Mouse (Mus musculus): ENCODE results near the gene Jph3.

The Jph3 gene

DNA sequence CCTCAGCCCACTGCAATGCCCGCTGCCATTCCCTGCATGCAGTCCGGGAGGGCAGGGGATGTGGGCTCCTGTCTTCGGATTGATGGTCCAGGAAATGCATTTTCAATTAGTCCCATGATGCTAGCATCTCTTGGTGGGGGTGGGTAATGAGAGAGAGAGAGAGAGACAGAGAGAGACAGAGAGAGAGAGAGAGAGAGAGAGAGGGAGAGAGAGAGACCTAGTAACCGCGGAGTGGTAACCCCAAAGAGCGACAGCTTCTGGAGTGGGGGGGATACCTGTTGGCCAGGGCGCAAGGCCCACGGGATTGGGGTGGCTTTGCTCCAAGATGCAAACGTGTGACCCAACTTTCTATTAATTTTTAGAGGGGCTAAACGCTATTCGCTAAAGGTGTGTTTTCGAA lies at the start of gene Jph3:
Gene Jph3 (plus strand): TSS at position 301 of the 400 bp plus-strand sequence.
- no peak for DNase-seq (ENCODE audit: low spot score)

DNA sequence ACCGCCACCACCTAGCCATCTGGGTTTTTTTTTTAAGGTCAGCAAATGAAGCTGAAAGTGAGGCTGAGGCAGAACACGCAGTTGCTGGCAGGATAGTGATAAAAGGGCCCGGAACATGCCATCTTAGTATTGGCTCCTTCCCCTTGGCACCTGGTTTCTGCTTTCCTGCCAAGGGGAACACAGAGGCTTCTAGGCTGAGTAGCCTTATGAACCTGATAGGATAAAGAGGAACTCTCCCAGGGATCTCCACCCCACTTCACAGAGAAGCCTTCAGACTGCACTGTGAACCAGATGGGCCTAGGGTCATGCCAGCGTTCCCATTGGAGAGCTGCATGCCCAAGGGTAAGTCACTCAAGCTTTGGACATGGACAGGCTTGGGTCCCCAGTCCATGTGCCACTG lies 48.5 kb upstream of the Jph3 start:
- no peak for DNase-seq (ENCODE audit: low spot score)

DNA sequence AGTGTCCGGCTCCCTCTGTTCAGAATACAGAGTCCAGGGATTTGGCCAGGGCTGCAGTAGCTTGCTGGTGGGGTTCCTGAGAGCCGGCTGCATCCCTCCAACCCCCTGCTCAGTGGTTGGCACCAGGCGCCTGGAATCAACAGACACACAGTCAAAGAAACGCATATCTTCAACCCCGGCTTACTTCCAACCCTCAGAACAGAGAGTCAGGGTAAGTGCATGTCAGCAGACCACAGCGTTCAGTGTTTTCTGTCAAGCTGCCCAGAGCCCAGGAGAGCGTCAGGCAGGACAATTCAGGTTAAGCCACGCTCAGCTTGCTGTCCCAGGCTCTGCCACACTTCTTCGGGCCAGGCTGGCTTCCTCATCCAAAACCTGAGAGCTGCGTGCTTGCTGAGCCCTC lies 48.0 kb upstream of the Jph3 start:
- no peak for DNase-seq (ENCODE audit: low spot score)

DNA sequence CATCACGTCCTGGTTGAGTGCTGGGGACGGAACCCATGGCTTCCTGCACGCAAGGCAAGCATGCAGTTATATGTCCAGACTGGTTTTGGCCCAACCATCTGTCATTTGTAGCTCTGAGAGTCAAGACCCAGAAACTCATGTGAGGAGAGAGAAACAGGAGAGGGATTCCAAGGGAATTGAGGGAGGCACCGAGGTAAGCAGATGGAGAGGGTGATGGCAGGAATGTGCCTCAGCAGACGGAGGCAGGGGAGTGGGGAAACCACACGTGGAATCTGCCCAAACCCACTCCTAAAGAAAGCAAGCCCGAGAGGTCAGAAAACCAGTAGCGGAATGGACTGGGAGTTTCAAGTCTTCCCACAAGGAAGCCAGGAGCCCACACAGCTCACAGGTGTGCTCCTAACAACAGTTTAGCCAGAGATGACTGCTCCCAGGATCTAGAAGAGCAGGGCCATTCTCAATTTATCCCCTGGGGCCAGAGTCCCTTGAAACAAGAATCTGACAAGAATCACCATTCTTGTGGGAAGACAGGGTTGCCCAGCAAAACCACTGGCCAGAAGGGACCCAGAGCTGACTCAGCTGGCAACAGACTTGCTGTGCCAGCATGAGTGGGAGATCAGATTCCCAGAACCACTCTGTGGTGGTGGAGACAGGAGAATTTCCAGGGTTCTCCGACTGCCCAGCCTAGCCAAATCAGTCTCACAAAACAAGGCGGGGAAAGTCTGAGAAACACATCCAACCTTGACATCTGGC lies 46.2 kb upstream of the Jph3 start:
- no peak for DNase-seq (ENCODE audit: low spot score)

DNA sequence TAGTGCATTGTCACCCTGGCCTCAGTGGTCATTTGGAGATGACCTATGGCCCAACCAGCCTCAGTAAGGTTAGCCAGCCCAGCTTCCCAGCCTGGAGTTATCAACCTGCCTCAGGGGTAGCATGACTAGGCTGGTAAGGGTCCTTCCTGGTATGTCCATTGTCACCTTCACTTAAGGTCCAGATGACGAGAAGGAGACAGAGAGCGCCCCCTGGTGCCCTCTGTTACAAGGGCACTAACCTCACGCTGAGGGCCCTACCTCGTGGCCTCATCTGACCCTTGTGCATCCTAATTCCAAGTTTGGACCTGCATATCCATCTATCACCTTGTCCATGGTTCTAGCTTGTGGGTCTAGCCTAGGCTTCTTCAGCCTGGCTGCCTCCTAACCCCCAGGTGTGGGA lies 44.0 kb upstream of the Jph3 start:
- DNase-seq (ENCODE audit: low spot score) = peak; percentile 49

DNA sequence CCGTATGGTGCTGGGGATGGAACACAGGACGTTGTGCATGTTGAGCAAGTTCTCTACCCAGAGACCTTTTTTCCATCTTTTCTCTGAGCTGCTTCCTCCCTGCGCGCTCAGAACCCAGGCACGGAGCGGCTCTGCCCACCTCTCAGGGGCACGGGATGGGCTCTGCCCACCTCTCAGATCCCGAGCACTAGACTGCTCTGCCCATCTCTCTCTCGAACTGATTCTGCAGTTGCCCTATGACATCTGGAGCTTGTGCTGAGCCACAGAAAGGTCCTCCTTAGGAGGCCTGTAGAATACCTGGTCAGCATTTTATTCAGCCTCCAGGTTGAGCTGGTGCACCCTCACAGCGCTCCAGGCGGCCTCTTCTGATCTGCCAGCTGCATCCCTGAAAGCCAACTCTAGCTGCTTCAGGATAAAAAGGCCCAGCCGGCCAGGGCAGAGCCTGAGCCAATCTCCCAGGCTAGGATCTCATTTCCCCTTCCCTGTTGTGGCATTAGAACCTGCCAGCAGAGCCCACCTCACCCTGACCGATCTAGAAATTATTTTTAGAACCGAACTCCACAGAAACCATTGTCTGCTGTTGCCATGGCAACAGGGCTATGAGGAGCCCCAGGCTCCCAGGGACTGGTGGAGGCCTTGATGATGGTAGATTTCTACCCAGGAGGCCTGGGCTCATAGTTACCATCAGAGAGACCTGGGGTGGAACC lies 41.8 kb upstream of the Jph3 start:
- no peak for DNase-seq (ENCODE audit: low spot score)

DNA sequence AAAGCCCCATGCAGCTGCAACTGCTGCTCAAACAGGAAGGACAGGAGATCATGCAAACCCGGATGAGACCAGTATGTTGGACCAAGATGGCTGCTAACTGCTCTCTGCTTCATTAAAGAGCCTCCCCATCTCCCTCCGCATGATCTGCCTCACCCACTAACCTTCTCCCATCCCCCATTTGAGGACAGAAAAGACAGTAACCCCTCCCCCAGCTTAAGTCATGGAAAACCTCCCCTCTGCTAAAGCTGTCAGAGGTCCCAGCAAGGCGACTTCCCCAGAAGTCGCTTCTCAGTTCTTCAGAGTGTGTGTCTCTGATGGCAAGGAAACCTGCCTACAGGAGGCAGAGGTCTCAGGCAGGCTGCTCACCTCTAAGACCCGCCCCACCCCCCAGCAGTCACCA lies 40.9 kb upstream of the Jph3 start:
- DNase-seq (ENCODE audit: low spot score) = no peak

DNA sequence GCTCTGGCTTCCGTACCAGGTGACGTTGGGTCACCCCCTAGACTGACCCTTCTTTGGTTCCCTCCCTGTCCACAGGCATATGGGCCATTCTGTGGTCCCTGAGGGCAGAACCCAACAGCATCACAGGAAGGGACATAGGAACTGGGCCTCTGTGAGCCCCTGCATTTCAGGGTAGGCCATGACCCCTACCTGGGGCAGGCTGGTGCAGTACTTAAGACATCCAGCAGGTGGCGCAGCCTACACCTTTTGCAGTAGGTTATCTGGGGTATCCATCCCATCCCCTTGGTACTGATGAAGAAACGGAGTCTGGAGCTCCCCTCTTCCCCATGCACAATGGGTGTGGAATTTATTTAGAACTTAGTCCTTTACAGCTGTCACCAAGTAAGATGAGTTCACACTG lies 35.0 kb upstream of the Jph3 start:
- peak; percentile 47 for DNase-seq (ENCODE audit: low spot score)

DNA sequence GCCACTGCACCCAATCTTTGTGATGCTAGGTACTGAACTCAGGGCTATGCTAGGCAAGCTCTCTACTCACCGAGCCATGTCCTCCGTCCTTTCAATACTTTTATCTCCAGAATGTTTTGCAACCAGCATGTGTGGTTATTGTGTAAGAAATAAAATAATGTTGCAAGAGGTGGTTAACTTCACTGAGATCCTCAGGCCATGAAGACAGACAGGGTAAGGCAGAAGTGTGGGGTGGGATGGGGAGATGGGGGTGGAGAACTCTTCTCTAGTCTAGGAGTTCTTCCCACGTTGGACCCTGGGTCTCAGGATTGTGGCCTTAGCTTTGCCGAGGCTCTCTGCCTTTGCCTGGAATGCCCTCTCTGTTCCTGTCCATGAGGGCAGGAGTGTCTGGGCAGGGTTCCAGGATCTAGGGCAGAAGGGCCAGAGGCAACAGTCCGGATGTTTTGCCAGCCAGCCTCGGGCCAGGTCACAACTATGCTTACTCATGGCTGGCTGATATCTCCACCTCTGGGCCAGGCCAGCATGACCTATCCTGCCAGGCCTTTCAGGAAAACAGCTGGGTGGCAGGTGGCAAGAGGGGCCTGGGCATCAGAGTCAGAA lies 33.7 kb upstream of the Jph3 start:
- no peak for DNase-seq (ENCODE audit: low spot score)

DNA sequence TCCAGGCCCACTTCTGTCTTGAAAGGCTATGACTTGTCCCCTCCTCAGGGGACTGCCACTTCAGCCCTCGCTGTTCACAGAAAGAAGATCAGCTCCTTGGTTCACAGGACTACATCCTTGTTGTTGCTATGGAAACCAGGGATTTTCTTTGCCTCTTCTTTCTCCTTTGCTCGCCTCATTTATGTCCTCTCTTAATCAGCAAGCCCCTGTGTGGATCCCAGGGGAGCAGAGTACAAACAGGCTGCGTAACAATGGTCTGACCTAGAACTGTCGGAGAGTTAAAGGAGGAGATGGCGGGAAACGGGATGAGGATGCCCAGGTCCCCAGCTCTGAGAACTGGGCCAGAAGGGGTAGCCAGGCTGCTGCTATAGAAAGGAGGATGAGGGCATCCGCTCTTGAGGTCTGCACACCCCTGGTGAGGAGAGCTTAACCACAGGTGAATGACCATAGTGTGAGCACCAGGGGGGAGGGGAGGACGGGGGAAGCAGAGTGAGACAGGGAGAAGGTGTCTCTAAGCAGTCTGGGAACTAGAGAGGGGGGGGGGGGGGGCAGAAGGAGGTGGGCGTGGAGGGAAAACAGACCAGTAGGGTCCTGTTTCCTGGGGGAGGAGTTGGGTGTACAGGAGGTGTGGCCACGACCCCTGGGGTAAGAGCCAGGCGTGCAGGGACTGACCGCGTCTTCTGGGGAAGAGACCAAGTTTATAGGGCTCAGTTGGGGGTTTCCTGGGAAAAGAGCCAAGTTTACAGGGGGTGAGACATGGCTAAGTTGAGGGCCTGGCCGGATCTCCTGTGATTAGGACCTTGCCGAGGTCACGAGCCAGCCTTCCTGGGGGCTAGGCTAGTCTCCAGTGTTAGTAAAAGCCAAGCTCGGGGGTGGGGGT lies 31.4 kb upstream of the Jph3 start:
- no peak for DNase-seq (ENCODE audit: low spot score)

DNA sequence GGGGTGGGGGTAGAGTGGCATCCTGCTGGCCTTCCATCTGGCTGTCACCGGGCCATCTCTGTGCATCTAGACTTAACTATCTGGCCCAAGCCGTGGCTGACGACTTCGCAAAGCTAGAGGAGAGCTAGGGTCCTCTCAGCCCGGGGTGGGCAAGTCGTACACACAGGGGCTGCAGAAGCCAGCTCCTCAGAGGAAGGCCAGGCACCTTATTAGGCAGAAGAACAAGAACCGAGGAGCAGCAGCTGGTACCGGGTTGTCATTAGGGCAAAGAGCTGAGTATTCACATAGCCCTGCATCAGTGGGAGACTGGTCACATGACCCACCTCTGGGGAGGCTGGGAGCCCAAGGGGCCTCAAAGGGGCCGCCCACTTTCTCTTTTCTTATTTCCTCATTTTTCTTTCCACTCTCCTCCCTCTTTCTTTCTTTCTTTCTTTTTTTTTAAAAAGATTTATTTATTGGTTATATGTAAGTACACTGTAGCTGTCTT lies 30.8 kb upstream of the Jph3 start:
- no peak for DNase-seq (ENCODE audit: low spot score)

DNA sequence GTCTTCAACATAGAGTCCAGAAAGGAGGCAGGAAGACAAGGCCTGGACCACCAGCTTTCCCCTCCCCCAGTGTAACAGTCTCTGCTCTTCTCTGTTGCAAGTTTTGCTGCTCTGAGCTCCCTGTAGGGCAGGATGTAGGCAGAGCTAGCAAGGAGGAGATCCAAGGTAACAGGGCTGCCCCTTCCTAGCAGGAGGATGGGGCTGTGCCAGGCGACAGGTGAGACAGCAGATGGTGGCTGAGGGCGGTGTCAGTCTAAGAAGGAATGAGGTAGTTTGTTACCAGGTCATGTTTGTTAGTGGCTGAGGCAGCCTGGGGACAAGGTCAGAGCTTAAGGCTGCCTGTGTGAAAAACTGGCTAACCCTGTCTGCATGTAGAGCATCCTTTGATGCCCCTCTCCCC lies 29.5 kb upstream of the Jph3 start:
- DNase-seq (ENCODE audit: low spot score) = no peak

DNA sequence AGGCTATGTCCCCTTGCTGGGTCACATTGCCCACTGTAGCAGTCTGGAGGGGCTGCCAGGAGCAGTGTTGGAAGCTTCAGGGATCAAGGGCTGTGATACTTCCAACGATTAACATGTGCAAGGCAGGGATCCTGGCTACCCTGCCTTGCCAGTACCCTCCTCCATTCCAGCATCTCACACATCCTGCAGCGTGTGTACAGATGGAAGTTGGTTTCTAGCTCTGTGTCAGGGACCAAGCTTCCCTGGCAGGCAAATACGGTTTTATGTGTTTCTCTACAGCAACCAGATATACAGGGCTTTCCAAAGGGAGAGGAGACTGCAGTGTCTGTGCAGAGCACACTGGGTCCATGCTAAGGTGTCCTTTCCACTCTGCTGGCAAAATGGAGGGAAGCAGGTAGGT lies 24.2 kb upstream of the Jph3 start:
- no peak for DNase-seq (ENCODE audit: low spot score)

DNA sequence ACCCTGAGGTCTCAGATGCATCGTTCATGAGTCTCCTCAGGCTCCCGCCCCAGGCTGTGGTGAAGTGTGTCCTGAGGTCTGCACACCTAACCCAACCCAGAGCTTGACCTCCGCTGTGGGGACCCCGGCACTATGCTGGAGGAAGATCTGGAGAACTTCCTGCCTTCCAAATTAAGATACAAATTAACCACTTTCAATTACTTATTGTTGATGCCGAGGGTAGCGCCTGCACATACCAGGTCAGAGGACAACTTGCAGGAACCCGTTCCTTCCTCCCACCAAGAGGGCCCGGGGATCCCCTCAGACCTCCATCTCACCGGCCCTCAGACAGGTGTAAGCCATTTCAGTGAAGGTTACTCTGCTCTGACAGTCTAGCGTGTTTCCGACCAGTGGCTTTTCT lies 22.5 kb upstream of the Jph3 start:
- DNase-seq (ENCODE audit: low spot score) = no peak

DNA sequence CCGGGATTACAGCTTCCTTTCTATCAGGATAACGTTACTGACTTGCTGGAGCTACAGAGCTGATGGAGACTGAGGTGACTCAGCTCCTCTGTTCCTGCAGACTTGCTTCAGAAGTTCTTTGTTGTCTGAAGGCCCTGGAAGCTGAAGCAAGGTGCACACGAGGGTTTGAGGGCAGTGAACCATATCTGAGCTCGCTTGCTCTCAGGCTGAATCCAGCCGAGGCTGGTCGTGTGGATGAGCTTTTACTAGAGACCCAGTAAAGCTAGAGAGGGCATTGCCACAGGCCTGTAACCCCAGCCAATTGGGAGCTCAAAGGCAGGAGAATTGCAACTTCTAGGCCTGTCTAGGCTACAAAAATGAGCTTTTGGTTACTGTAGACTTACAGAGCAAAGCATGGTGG lies 21.0 kb upstream of the Jph3 start:
- DNase-seq (ENCODE audit: low spot score) = no peak

DNA sequence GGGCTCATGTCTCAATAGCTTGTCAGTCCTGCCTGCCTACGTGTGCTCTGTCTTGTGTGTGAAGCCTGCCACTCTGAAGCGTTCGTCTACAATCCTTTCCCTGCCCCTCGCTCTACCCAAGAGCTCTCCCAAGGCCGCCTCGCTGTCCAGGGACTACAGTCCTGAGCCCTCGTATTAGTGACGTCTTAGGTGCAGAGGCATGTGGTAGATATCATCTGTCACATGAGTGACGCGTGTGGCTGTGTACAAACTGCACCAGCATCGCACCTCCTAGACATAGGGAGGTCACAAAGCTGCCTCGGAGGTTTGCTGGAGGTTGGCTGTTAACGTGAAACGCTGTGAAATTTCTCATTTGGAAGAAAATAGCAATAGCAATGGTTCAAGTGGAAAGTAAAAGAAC lies 11.9 kb upstream of the Jph3 start:
- DNase-seq (ENCODE audit: low spot score) = no peak

DNA sequence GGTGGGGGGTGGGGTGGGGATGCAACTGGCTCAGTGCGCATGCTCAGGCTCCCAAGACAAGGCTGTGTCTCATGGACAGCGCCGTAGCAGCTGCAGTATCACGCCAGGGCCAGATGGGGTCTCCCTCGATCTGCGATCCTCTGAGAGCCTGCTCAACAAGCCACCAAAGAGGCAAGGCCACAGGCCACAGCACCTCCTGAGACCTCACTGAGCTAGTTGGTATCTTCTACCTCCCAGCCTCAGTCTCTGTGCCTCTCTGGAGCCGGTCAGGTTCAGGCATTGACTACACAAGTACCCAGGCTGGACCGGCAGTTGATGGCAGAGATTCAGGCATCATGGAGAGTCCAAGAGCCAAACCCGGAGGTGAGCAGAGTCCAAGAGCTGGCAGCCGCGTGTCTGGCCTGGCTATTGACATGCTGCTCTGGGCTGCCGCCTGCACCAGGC lies 11.4 kb upstream of the Jph3 start:
- DNase-seq (ENCODE audit: low spot score) = peak; percentile 68

DNA sequence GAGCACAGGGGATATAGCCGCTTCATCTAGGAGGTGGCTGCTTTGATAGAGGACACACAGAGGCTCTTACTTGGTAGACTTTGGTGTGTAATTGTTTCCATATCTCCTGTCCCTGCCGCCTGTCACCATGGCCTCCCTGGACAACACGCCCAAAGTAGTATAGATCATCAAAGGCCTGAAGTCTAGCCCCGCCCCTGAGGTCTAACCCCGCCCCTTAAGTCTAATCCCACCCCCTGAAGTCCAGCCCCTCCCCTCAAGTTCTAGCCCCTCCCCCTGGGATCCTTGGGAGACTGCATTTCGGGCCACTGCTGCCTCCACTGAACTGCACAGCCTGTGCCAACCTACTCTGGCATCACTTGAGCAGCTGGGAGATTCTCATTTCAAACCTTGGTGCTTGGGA lies 10.5 kb upstream of the Jph3 start:
- DNase-seq (ENCODE audit: low spot score) = no peak

DNA sequence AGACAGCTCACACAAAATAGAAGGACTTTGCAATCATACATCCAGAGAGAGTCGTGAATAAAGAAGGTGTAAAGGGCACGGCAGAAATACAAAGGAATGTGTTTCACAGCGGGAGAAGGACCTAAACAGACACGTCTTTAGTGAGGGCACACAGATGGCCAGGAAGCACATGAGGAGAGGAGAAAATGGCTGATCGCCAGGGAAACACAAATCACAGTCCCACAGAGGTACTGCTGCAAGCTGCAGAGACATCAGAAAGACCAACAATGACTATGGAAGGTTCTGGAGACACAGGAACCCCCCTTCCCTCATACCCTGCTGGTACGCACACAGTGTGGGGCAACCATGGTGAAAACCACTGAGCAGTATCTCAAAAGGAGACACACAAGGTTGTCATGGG lies 8.4 kb upstream of the Jph3 start:
- no peak for DNase-seq (ENCODE audit: low spot score)

DNA sequence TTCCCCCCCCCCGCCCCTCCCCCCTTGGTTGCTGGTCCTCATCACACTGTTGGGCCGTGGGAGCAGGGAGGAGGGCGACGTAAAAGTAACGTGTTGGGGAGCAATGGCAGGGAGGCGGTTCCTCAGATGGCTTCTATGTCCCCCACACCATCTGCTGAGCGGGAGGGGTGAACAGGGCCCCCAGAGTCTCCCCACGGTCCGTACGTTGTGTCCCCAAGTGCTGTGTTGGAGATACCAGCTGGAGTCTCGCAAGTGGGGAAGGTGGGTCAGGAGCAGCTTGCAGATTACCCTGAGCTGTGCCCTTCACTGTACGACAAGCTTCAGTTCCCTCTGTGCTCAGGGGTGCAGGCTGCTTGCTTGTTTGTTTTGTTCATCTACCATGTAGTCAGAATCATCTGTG lies 5.6 kb upstream of the Jph3 start:
- DNase-seq (ENCODE audit: low spot score) = no peak

DNA sequence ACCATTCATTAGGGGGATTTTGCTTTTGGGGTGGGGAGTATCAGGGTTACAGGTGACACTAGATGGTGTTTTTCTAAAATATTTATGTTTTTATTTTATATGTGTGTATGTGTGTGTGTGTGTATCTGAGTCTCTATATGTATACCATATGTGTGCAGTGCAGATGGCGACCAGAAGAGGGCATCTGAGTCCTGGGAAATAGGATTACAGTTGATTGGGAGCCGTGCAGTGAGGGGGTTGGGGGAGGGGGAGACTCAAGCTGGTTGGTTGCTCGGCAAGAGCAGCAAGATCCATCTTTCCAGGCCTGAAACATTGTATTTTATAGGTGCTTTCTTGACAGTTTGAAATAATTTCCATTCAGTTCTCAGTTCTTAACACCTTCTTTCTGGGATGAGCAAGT lies 2.3 kb upstream of the Jph3 start:
- DNase-seq (ENCODE audit: low spot score) = no peak

DNA sequence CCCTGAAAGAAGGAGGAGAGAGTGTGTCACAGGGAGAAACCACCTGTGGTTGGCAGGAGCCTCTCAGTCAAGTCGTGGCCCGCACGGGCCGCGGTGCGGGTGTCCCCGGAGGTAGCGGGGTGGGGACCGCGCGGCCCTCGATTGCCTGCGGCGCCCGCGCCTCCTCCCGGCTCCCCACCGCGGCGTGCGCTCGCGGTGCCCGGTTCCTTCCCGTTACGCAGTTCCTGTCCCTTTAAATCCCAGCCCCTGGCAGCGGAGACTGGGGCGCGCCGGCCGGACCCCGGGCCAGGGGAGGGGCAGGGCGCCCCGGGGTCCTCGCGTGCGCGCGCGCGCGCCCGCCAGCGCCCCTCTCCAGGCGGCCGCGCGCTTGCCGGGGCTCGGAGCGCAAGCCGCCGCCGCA lies 331 bp downstream of the Jph3 start:
- DNase-seq (ENCODE audit: low spot score) = no peak

All from ovary, postnatal 14 days (tissue).